Mouse (Mus musculus) layer of hippocampus, postnatal 25 days (tissue): Measurements from ENCODE around the gene Bms1. TPM values are rescaled to one million over a fixed set of nuclear protein-coding genes. Genes with fewer than 3 reads are reported as not detected.

Experiments used
- DNase-seq, 2 experiments: peaks; one replicate each; pipeline ENCODE4 v3.0.0; 2022; ENCODE audit warnings: mixed read lengths in 2 of 2, low spot score in 1 of 2; ENCODE audit errors: extremely low spot score in 1 of 2
- total RNA-seq, 2 experiments: library from RNA; stranded (reverse); gene quantifications; 2 replicates each; pipeline ENCODE4 v1.2.3; 2021

Bms1 gene
- total RNA-seq: 10 to 100 TPM; 25.5 to 26.9 TPM

GRCm38 (mm10) chr6:118419050-118419920 is at the start of gene Bms1:
Gene Bms1, minus strand, starts transcription at chr6:118419474.
- DNase-seq: peak; percentile 93 to 96

GRCm38 (mm10) chr6:118462069-118462705 is 42.9 kb upstream of the Bms1 start:
- no peak for DNase-seq

- DNase-seq: no peak
These were observed 38.5 kb upstream of the Bms1 start for GRCm38 (mm10) chr6:118457726-118458125.

- peak; percentile 87 to 90 for DNase-seq
These were observed 35.9 kb upstream of the Bms1 start, which contains the start of gene Zfp248 for GRCm38 (mm10) chr6:118455042-118455631. Gene Zfp248, minus strand, starts transcription at chr6:118455528.

- DNase-seq: peak in 1 of 2 experiments; percentile 7
These were observed 35.2 kb upstream of the Bms1 start for GRCm38 (mm10) chr6:118454452-118454851.

GRCm38 (mm10) chr6:118431502-118431901 is 12.2 kb upstream of the Bms1 start:
- DNase-seq: no peak

GRCm38 (mm10) chr6:118426666-118427065 is 7.4 kb upstream of the Bms1 start:
- DNase-seq: no peak

GRCm38 (mm10) chr6:118410428-118410827 is 8.8 kb downstream of the Bms1 start:
- DNase-seq: no peak

- DNase-seq: no peak
These were observed 10.8 kb downstream of the Bms1 start for GRCm38 (mm10) chr6:118408510-118408909.

GRCm38 (mm10) chr6:118406421-118406820 is 12.9 kb downstream of the Bms1 start:
- no peak for DNase-seq

GRCm38 (mm10) chr6:118390746-118391145 is 28.5 kb downstream of the Bms1 start:
- DNase-seq: no peak

GRCm38 (mm10) chr6:118385962-118386361 is 33.3 kb downstream of the Bms1 start:
- no peak for DNase-seq

GRCm38 (mm10) chr6:118381234-118381633 is 38.0 kb downstream of the Bms1 start:
- no peak for DNase-seq

- no peak for DNase-seq
These were observed 38.6 kb downstream of the Bms1 start for GRCm38 (mm10) chr6:118380630-118381029.

- peak; percentile 78 to 94 for DNase-seq
These were observed 39.7 kb downstream of the Bms1 start for GRCm38 (mm10) chr6:118379451-118380167.

GRCm38 (mm10) chr6:118377611-118378010 is 41.7 kb downstream of the Bms1 start:
- DNase-seq: no peak

- DNase-seq: no peak
These were observed 43.3 kb downstream of the Bms1 start for GRCm38 (mm10) chr6:118376023-118376422.

GRCm38 (mm10) chr6:118375457-118375856 is 43.8 kb downstream of the Bms1 start:
- DNase-seq: no peak

GRCm38 (mm10) chr6:118375026-118375425 is 44.2 kb downstream of the Bms1 start:
- DNase-seq: no peak

GRCm38 (mm10) chr6:118373294-118373693 is 46.0 kb downstream of the Bms1 start:
- peak; percentile 45 to 67 for DNase-seq

- no peak for DNase-seq
These were observed 46.5 kb downstream of the Bms1 start for GRCm38 (mm10) chr6:118372794-118373193.
